Mouse (Mus musculus) midbrain, embryonic 16.5 days (tissue): ENCODE data around the gene Trnau1ap. TPM values are rescaled to one million over a fixed set of nuclear protein-coding genes. Genes with fewer than 3 reads are reported as not detected.

Source experiments
- ATAC-seq: fragments of 200-750 bp; cut with Nextera tagmentation; 2 replicates; pipeline ENCODE4 v1.8.0; 2017; ENCODE audit warnings: moderate TSS enrichment
- H3K27ac ChIP-seq: fragments of 300-500 bp; sonication (generic); 2 replicates; pipeline ENCODE4 v1.5.1; 2014; ENCODE audit warnings: mild to moderate bottlenecking, low read length, mixed read lengths
- H3K27me3 ChIP-seq: fragments of 300-500 bp; sonication (generic); 2 replicates; pipeline ENCODE4 v1.6.1; 2014; ENCODE audit warnings: low read depth, low read length, mixed read lengths; ENCODE audit not compliant: control insufficient read depth, insufficient read depth
- H3K36me3 ChIP-seq: fragments of 300-500 bp; sonication (generic); 2 replicates; pipeline ENCODE4 v1.6.1; 2014; ENCODE audit warnings: mild to moderate bottlenecking, low read length, moderate library complexity, mixed read lengths; ENCODE audit not compliant: control insufficient read depth, insufficient read depth
- H3K4me1 ChIP-seq: fragments of 300-500 bp; sonication (generic); 2 replicates; pipeline ENCODE4 v1.6.1; 2014; ENCODE audit warnings: mild to moderate bottlenecking, low read length, mixed read lengths; ENCODE audit not compliant: control insufficient read depth, insufficient read depth
- H3K4me2 ChIP-seq: fragments of 300-500 bp; sonication (generic); 2 replicates; pipeline ENCODE4 v1.6.1; 2014; ENCODE audit warnings: mild to moderate bottlenecking, low read length, mixed read lengths
- H3K4me3 ChIP-seq: fragments of 300-500 bp; sonication (generic); 2 replicates; pipeline ENCODE4 v1.5.1; 2014; ENCODE audit warnings: low read depth, mild to moderate bottlenecking, low read length, moderate library complexity, mixed read lengths
- H3K9ac ChIP-seq: fragments of 300-500 bp; sonication (generic); 2 replicates; pipeline ENCODE4 v1.6.1; 2014; ENCODE audit warnings: low read depth, low read length, mixed read lengths
- H3K9me3 ChIP-seq: fragments of 300-500 bp; sonication (generic); replicated peaks from 2 replicates; pipeline ENCODE4 v1.6.1; 2014; ENCODE audit warnings: mild to moderate bottlenecking, low read length, mixed read lengths; ENCODE audit not compliant: control insufficient read depth, poor library complexity, severe bottlenecking
- WGBS: fragments of 180-500 bp; shearing (Covaris S2); extraction: QIAGEN DNeasy Blood & Tissue Kit; methylation state at CpG from one replicate; pipeline ENCODE4 v1.1.7; 2014; 5-methylcytosine and 5-hydroxymethylcytosine counted together
- polyA plus RNA-seq: library from polyadenylated mRNA; unstranded; fragments of >200 nt; fragmentation: Nextera tagmentation; extraction: Ambion mirVana; gene quantifications from 2 replicates; pipeline ENCODE4 v1.2.1, GENCODE M21; 2015

Gene Trnau1ap
- polyA plus RNA-seq, 1 experiment from 2014 or later: 76.6 TPM

GRCm38 (mm10) chr4:132273166-132273565, 56.2 kb downstream of the Trnau1ap start:
- 66% methylated on average over 2 of the region's 2 CpGs for WGBS

GRCm38 (mm10) chr4:132269740-132270560, 59.4 kb downstream of the Trnau1ap start:
- H3K36me3 ChIP-seq: no peaks in the 10 kb centered on the region
- peak; percentile 74 for ATAC-seq
- under 1% methylated on average over 35 of the region's 35 CpGs for WGBS

More at GRCm38 (mm10) chr4:132273166-132273565, 56.2 kb downstream of the Trnau1ap start:
- Histone ChIP-seq H3K4me1 (peaks cover 23% of the 10 kb centered on the region), H3K9me3 (no peaks in the 10 kb centered on the region), H3K36me3 (no peaks in the 10 kb centered on the region; the same call in 1 of the 2 replicates), H3K27me3 (no peaks in the 10 kb centered on the region), H3K4me2 (peak overlapping the region; percentile 97), H3K9ac (peak overlapping the region; percentile 83), H3K4me3 (peak overlapping the region; percentile 86), H3K27ac (peak overlapping the region; percentile 91; the same call in 1 of the 2 replicates)
- no peak for ATAC-seq

GRCm38 (mm10) chr4:132268871-132269739, 60.2 kb downstream of the Trnau1ap start:
- 0 out of 2 replicates have a peak overlapping the region, but pooled peaks have one; percentile 62 for H3K4me2 ChIP-seq
- H3K9me3 ChIP-seq: no peaks in the 10 kb centered on the region

More at GRCm38 (mm10) chr4:132269740-132270560, 59.4 kb downstream of the Trnau1ap start:
- Histone ChIP-seq H3K9ac (peak overlapping the region; percentile 61), H3K4me3 (peak overlapping the region; percentile 35), H3K27ac (peak overlapping the region; percentile 95), H3K4me2 (peak overlapping the region; percentile 62), H3K9me3 (no peaks in the 10 kb centered on the region), H3K27me3 (no peaks in the 10 kb centered on the region), H3K4me1 (peaks cover 12% of the 10 kb centered on the region)

GRCm38 (mm10) chr4:132266835-132267349, 62.4 kb downstream of the Trnau1ap start:
- H3K9me3 ChIP-seq: no peaks in the 10 kb centered on the region
- H3K9ac ChIP-seq: no peak overlapping the region
- H3K4me3 ChIP-seq: no peak overlapping the region
- H3K4me2 ChIP-seq: no peak overlapping the region
- H3K27me3 ChIP-seq: no peaks in the 10 kb centered on the region
- WGBS: 86% methylated on average over 3 of the region's 3 CpGs
- no peak overlapping the region for H3K27ac ChIP-seq
- peaks cover 8% of the 10 kb centered on the region for H3K4me1 ChIP-seq
- no peaks in the 10 kb centered on the region for H3K36me3 ChIP-seq
- no peak for ATAC-seq

More at GRCm38 (mm10) chr4:132268871-132269739, 60.2 kb downstream of the Trnau1ap start:
- no peaks in the 10 kb centered on the region for H3K36me3 ChIP-seq
- ATAC-seq: no peak
- no peak overlapping the region for H3K9ac ChIP-seq
- no peak overlapping the region for H3K4me3 ChIP-seq
- peak overlapping the region; percentile 95 for H3K27ac ChIP-seq
- 7% methylated on average over 6 of the region's 6 CpGs for WGBS
- H3K27me3 ChIP-seq: no peaks in the 10 kb centered on the region
- H3K4me1 ChIP-seq: peaks cover 10% of the 10 kb centered on the region

GRCm38 (mm10) chr4:132263313-132263712, 66.0 kb downstream of the Trnau1ap start:
- Histone ChIP-seq H3K27me3 (no peaks in the 10 kb centered on the region), H3K27ac (no peak overlapping the region), H3K4me2 (no peak overlapping the region), H3K9ac (no peak overlapping the region), H3K4me3 (no peak overlapping the region), H3K4me1 (peaks cover 21% of the 10 kb centered on the region), H3K9me3 (no peaks in the 10 kb centered on the region), H3K36me3 (no peaks in the 10 kb centered on the region)
- 93% methylated on average over 7 of the region's 7 CpGs for WGBS
- ATAC-seq: no peak

GRCm38 (mm10) chr4:132262358-132262616, 67.1 kb downstream of the Trnau1ap start:
- no peak for ATAC-seq
- no peak overlapping the region for H3K4me3 ChIP-seq
- H3K27ac ChIP-seq: peak overlapping the region; percentile 22
- no peaks in the 10 kb centered on the region for H3K9me3 ChIP-seq
- WGBS: 85% methylated on average over 5 of the region's 5 CpGs
- H3K27me3 ChIP-seq: no peaks in the 10 kb centered on the region
- no peaks in the 10 kb centered on the region for H3K36me3 ChIP-seq
- H3K9ac ChIP-seq: no peak overlapping the region
- peaks cover 21% of the 10 kb centered on the region for H3K4me1 ChIP-seq
- H3K4me2 ChIP-seq: peak overlapping the region; percentile 72

Other genes with a start within 250 kb of the Trnau1ap start
- 0.39 and 0.84 TPM in 2 replicates for gene Oprd1, start 185.1 kb downstream of the Trnau1ap start, polyA plus RNA-seq
- 109 and 124 TPM in 2 replicates for gene Ythdf2, start 117.2 kb downstream of the Trnau1ap start, polyA plus RNA-seq
- gene Gmeb1, start 67.9 kb downstream of the Trnau1ap start, polyA plus RNA-seq: 40.0 and 41.1 TPM in 2 replicates
- 42.8 and 45.2 TPM in 2 replicates for gene Taf12, start 55.2 kb downstream of the Trnau1ap start, polyA plus RNA-seq
- 2.1 and 2.9 TPM in 2 replicates for gene Rab42, start 26.2 kb downstream of the Trnau1ap start, polyA plus RNA-seq
- gene Rcc1, start 24.1 kb upstream of the Trnau1ap start, polyA plus RNA-seq: 29.8 and 30.8 TPM in 2 replicates
- 7.1 and 8.3 TPM in 2 replicates for gene Phactr4, start 93.0 kb upstream of the Trnau1ap start, polyA plus RNA-seq
- 16.9 and 17.9 TPM in 2 replicates for gene Med18, start 134.4 kb upstream of the Trnau1ap start, polyA plus RNA-seq
- 9.2 and 10.0 TPM in 2 replicates for gene Sesn2, start 181.0 kb upstream of the Trnau1ap start, polyA plus RNA-seq
- gene Atpif1, start 204.1 kb upstream of the Trnau1ap start, polyA plus RNA-seq: 1,190 and 1,253 TPM in 2 replicates
- 138 and 153 TPM in 2 replicates for gene Dnajc8, start 206.0 kb upstream of the Trnau1ap start, polyA plus RNA-seq
- gene Ptafr, start 234.5 kb upstream of the Trnau1ap start, polyA plus RNA-seq: 0.36 and 0.54 TPM in 2 replicates